Mouse (Mus musculus) testis, adult 2 months (tissue): ENCODE results near the gene Oxsm.

Experiments used
- CTCF ChIP-seq: fragments of 200-500 bp; IDR thresholded peaks from 2 replicates; pipeline ENCODE4 v1.5.1; 2012; ENCODE audit warnings: low read depth, mild to moderate bottlenecking, inconsistent platforms, low read length, moderate library complexity; ENCODE audit not compliant: control insufficient read depth, insufficient read depth, insufficient replicate concordance
- POLR2A ChIP-seq: fragments of 200-500 bp; IDR thresholded peaks from 2 replicates; pipeline ENCODE4 v1.6.1; 2012; ENCODE audit warnings: low read depth, mild to moderate bottlenecking, inconsistent platforms, low read length, moderate library complexity; ENCODE audit not compliant: control insufficient read depth

- TF ChIP-seq POLR2A: no peak
- TF ChIP-seq CTCF: no peak
These were observed 20.2 kb downstream of the Oxsm start for GRCm38 (mm10) chr14:16229395-16229794.
